Mouse (Mus musculus) gonadal fat pad, adult 2 months (tissue): ENCODE measurements around the gene Pigo. TPM values are rescaled to one million over a fixed set of nuclear protein-coding genes. Genes with fewer than 3 reads are reported as not detected.
A peak's percentile ranks its signal among the peaks of the same experiment; 100 is the strongest.
"Not testable (repeated sequence)": the region's sequence is repeated elsewhere in the genome, so short reads cannot be mapped to it uniquely, and the experiment has no call there.

Experiments
- DNase-seq: peaks from one replicate; pipeline ENCODE4 v3.0.0-alpha.2; 2012; ENCODE audit warnings: low read depth
- polyA plus RNA-seq: library from polyadenylated mRNA; depleted of rRNA; stranded (reverse); fragments of >200 nt; gene quantifications from 2 replicates; pipeline ENCODE4 v1.2.3, GENCODE M21; 2012; rRNA removed

Gene Pigo
- polyA plus RNA-seq, 1 experiment, result 18.0 TPM

DNA sequence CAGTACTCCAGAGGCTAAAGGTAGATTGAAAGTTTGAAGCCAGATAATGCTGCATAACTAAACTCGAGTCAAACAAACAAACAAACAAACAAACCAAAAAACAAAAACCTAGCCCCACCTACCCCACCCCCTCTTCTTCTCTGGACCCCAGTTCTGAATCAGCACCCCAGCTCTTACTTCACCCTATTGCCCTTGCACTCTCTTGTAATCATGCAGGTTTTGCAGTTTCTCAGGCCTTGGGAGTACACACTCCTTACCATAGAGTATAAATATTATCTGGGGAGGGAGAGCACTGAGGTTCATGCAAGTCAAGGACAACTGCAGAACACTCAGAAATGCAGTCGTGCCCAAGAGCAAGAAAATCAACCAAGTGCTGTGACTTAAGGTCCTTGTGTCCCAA lies 24.3 kb downstream of the Pigo start:
- DNase-seq, result no peak

- DNase-seq, result peak; percentile 95
These were observed 25.3 kb downstream of the Pigo start, which contains the start of gene Vcp for GRCm38 (mm10) chr4:43000141-43000986. Vcp (minus strand) TSS chr4:43000507.

DNA sequence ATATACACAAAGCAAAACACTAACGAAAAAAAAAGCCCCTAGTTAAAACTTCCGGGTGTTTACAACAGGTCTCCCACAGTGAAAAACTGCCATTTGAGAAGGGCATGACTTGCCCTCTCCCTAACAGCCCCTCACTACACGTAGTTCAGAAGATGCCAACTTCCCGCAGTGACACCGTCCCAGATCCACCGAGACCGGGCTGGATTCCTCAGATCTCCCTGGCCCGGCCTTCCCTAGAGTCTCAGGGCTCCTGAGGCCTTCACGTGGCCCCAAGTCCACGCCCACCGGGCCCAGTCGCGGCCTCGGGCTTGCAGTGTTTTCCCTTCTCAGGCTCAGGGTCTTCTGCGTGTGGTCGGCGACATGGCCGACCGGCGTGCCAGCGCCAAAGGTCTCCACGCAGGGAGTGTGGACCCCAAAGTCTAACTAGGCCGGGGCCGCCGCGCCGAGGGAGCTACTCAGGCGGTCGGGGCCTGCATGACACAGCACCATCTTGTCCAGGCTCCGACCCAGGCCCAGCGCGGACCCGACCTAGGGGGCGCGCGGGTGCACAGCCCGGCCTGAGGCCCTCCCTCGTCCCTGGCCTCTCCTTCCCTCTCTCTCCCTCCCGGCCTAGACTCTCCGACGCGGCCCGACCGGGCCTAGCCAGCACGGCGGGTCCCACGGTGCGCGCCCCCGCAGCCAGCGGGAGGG lies 26.0 kb downstream of the Pigo start:
- no peak for DNase-seq

GRCm38 (mm10) chr4:42998022-42998421 lies 27.6 kb downstream of the Pigo start:
- no peak for DNase-seq

DNA sequence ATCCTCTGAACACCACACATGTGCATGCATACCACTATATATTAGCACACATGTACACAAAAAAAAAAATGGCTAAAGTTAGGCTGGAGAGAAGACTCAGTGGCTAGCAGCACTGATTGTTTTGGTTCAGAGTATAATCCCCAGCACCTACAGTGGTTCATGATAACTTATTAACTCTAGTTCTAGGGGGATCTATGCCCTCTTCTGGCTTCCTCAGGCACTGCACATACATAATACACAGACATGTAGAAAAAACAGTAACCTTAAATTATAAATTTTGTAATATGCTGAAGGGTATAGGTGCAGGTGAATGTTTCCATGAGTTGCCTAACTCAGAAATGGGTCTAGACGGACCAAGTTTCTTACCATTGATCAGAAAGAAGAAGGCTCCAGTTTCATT lies 37.3 kb downstream of the Pigo start:
- DNase-seq, result no peak

DNA sequence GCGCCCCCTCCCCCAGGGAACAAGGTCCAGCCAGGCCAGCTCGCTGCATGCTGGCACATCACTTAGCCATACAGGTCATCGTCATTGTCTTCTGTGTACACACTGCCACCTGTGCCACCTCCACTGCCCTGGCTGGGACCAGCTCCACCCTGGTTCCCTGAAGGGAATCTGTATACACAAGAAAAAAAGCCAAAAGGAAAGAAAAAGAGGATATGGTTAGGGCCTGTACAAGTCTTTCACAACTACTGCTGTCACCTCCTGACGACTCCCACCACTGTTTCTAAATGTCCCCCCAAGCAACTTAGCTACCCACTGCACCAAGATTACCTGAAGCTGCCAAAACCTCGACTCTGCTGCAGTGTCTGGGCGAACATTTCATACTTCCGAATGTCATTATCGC lies 45.2 kb downstream of the Pigo start:
- DNase-seq, result not testable (repeated sequence)

GRCm38 (mm10) chr4:42978062-42978461 lies 47.6 kb downstream of the Pigo start:
- DNase-seq, result no peak

GRCm38 (mm10) chr4:42973868-42974267 lies 51.8 kb downstream of the Pigo start:
- no peak for DNase-seq

GRCm38 (mm10) chr4:42972952-42973351 lies 52.7 kb downstream of the Pigo start:
- DNase-seq, result no peak

DNA sequence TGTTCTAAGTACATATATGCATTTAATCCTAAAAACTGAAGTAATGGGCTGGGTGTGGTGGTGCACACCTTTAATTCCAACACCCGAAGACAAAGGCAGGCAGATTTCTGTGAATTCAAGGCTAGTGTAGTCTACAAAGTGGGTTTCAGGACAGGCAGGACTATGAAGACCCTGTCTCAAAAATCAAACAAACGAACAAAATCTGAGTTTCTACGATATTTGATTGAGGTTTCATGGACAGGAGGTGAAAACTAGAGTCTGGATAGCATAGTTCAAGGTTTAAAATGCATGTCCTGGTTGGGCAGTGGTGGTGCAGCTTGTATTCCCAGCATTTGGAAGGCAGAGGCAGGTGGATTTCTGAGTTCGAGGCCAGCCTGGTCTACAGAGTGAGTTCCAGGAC lies 56.3 kb downstream of the Pigo start, which contains the start of gene 1700022I11Rik:
TSS of gene 1700022I11Rik (plus strand) at position 301 of the 400 bp plus-strand sequence.
- no peak for DNase-seq

Other genes with a start within 250 kb of the Pigo start
- 0.04 TPM in 2 replicates for gene Fam205a1, start 171.9 kb downstream of the Pigo start, polyA plus RNA-seq
- 0.03 and 0.04 TPM in 2 replicates for gene Gm12394, start 169.0 kb downstream of the Pigo start, polyA plus RNA-seq
- 0.54 and 0.86 TPM in 2 replicates for gene Fam205c, start 151.6 kb downstream of the Pigo start, polyA plus RNA-seq
- gene Phf24, start 109.2 kb downstream of the Pigo start, polyA plus RNA-seq, result 0.94 and 1.6 TPM in 2 replicates
- 11.1 and 12.7 TPM in 2 replicates for gene Dnajb5, start 76.0 kb downstream of the Pigo start, polyA plus RNA-seq
- gene 1700022I11Rik, start 56.2 kb downstream of the Pigo start, polyA plus RNA-seq, result 0.22 TPM in 1 of 2 replicates, not detected in the other
- gene Vcp, start 25.3 kb downstream of the Pigo start, polyA plus RNA-seq, result 142 and 179 TPM in 2 replicates
- 10.8 and 13.5 TPM in 2 replicates for gene Fancg, start 15.3 kb downstream of the Pigo start, polyA plus RNA-seq
- 68.2 and 103 TPM in 2 replicates for gene Stoml2, start 5.9 kb upstream of the Pigo start, polyA plus RNA-seq
- gene Fam214b, start 20.4 kb upstream of the Pigo start, polyA plus RNA-seq, result 25.4 and 27.6 TPM in 2 replicates
- 22.1 and 22.4 TPM in 2 replicates for gene Unc13b, start 33.1 kb upstream of the Pigo start, polyA plus RNA-seq
- gene Atp8b5, start 241.3 kb upstream of the Pigo start, polyA plus RNA-seq, result 0.95 and 1.3 TPM in 2 replicates